Mouse (Mus musculus) heart, postnatal 0 days (tissue): ENCODE data around the gene Gm10271.

Experiments
- CTCF ChIP-seq: IDR thresholded peaks from 2 replicates; pipeline ENCODE4 v1.5.1; 2016; ENCODE audit warnings: antibody characterized with exemption, control low read depth, low read depth
- EP300 ChIP-seq: IDR thresholded peaks from 2 replicates; pipeline ENCODE4 v1.6.1; 2016; ENCODE audit warnings: antibody characterized with exemption, low read depth

GRCm38 (mm10) chr10:116950886-116951285 is 21.5 kb downstream of the Gm10271 start:
- TF ChIP-seq CTCF (no peak), EP300 (no peak)
